Mouse (Mus musculus): ENCODE data around the gene B4galnt1. TPM values are rescaled to one million over a fixed set of nuclear protein-coding genes. Genes with fewer than 3 reads are reported as not detected.
"Not testable (repeated sequence)": the region's sequence is repeated elsewhere in the genome, so short reads cannot be mapped to it uniquely, and the experiment has no call there.

The B4galnt1 gene
- polyA plus RNA-seq, 1 experiment from 2014 or later, result 7.7 TPM

DNA sequence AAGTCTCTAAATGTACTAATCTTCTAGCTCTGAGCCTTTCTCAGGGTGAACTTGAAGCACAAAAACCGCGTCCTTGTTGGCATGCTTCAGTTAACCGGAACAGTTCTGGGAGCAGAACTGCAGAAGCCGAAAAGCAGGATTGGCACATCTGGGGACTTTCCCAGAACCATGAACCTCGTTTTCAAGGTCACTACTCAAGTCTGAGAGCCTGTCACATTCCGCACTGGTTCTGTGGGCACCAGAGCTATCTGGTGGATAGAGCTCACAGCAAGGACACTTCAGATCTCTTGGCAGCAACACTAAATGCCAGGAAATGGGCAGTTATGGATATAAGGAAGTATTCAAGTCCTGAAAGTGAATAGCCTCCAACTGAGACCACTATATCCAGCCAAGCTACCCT lies 17.9 kb upstream of the B4galnt1 start:
- 58% methylated on average over 6 of the region's 6 CpGs for WGBS
- H3K36me3 ChIP-seq, result no peaks in the 10 kb centered on the region
- H3K4me3 ChIP-seq (replicated peaks), result no peak overlapping the region
- H3K9ac ChIP-seq, result no peak overlapping the region
- no peak overlapping the region for H3K4me2 ChIP-seq
- H3K27ac ChIP-seq, result no peak overlapping the region
- ATAC-seq (replicated peaks; ENCODE audit: low FRiP score), result no peak
- H3K4me1 ChIP-seq, result peaks cover 5% of the 10 kb centered on the region; the same call in 1 of the 2 replicates
- no peaks in the 10 kb centered on the region for H3K27me3 ChIP-seq
- no peaks in the 10 kb centered on the region for H3K9me3 ChIP-seq (replicated peaks)

DNA sequence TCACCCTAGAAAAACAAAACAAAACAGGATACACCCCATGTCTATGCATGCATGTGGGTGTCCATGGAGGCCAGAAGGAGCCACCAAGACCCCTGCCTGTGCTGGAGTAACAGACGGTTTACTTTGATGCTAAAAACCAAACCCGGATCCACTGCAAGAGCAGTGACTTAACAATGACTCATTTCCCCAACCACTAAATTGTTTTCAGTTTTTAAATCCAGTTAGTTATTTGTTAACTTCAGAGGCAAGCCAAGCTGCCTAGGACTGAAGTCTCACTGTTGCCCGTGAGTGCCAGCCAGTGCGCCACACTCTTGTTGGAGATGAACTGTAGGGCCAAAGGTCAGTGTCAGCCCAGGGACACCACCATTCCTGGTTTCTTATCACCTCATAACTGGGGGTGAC lies 14.6 kb upstream of the B4galnt1 start:
- H3K27ac ChIP-seq, result peak overlapping the region; percentile 54
- no peak for ATAC-seq (replicated peaks; ENCODE audit: low FRiP score)
- WGBS, result 63% methylated on average over 4 of the region's 4 CpGs
- H3K4me1 ChIP-seq, result peaks cover 11% of the 10 kb centered on the region
- no peak overlapping the region for H3K9ac ChIP-seq
- H3K9me3 ChIP-seq (replicated peaks), result no peaks in the 10 kb centered on the region
- no peaks in the 10 kb centered on the region for H3K27me3 ChIP-seq
- H3K36me3 ChIP-seq, result no peaks in the 10 kb centered on the region
- H3K4me2 ChIP-seq, result no peak overlapping the region
- H3K4me3 ChIP-seq (replicated peaks), result no peak overlapping the region

DNA sequence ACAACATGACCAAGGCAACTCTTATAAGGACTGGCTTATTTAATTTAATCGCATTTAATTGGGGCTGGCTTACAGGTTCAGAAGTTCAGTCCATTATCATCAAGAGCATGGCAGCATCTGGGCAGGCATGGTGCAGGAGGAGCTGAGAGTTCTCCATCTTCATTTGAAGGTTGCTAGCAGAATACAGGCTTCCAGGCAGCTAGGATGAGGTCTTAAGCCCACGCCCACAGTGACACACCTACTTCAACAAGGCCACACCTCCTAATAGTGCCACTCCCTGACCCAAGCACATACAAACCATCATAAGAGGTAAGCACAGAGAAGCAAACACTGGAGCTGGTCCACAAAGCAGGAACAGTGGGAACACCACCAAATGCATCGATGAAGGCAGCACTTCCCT lies 13.8 kb upstream of the B4galnt1 start:
- not testable (repeated sequence) for H3K9ac ChIP-seq; H3K9me3 ChIP-seq (replicated peaks); H3K4me3 ChIP-seq (replicated peaks); ATAC-seq (replicated peaks; ENCODE audit: low FRiP score); H3K36me3 ChIP-seq; H3K4me2 ChIP-seq; H3K27me3 ChIP-seq
- WGBS, result 91% methylated on average over 3 of the region's 3 CpGs
- Histone ChIP-seq H3K27ac (0 out of 2 replicates have a peak overlapping the region, but pooled peaks have one; percentile 54), H3K4me1 (peaks cover 11% of the 10 kb centered on the region)

DNA sequence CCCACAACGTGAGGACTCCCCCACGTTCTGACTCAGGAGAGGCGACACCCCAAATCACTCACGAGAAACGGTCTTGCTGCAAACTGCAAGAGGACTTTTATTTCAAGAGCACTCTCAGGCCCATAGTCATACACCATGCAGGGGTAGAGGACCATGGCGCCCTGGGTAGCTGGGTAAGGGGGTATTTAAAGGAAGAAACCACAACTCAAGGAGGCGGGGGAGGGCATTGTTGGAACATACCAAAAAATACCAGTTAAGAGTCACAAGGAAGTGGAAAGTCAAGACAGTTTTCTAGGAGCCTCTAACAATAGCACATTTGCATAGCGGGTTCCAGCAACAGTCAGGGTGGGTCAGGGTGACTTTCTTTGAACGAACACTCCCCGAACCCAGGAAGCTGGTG lies 12.5 kb upstream of the B4galnt1 start:
- H3K4me3 ChIP-seq (replicated peaks); H3K27me3 ChIP-seq; H3K27ac ChIP-seq; H3K4me2 ChIP-seq; H3K4me1 ChIP-seq; H3K36me3 ChIP-seq; H3K9ac ChIP-seq; ATAC-seq (replicated peaks; ENCODE audit: low FRiP score); H3K9me3 ChIP-seq (replicated peaks): not testable (repeated sequence)
- 82% methylated on average over 10 of the region's 10 CpGs for WGBS

DNA sequence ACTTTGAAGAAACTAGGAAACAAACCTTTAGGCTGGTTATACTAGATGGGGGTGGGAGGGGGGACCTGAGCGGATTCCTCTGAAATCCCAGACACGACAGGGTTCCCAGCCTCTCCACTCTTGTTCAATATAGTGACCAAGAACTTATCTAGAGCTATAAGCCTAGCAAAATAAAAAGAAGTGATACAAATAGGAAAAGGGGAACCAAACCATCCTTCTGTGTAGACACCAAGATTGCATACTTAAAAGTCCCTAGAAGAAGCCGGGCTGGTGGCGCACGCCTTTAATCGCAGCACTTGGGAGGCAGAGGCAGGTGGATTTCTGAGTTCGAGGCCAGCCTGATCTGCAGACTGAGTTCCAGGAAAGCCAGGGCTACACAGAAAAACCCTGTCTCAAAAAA lies 11.7 kb upstream of the B4galnt1 start:
- Histone ChIP-seq H3K4me3 (replicated peaks) (no peak overlapping the region), H3K27me3 (no peaks in the 10 kb centered on the region), H3K4me2 (no peak overlapping the region), H3K9ac (no peak overlapping the region), H3K27ac (peak overlapping the region; percentile 37; the same call in 1 of the 2 replicates), H3K9me3 (replicated peaks) (no peaks in the 10 kb centered on the region), H3K4me1 (peaks cover 8% of the 10 kb centered on the region), H3K36me3 (no peaks in the 10 kb centered on the region)
- no peak for ATAC-seq (replicated peaks; ENCODE audit: low FRiP score)
- WGBS, result 97% methylated on average over 7 of the region's 7 CpGs

DNA sequence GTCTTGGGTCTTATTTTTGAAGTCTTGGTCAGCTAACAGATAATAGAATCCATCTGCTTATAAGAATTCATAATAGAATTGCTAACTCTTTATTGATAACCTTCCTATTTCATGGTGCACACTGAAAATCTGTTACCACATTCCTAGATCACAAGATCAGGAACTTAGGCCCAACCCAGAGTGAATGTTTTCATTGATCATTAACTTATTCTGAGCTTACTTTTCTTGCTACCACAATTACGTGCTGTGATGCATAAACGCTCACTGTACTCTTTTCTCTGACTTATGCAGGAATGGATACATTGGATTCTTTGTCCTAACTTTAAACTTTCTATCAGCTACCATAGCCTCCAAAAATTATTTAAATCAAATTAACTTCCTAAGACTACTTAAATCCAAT lies 10.8 kb upstream of the B4galnt1 start:
- Histone ChIP-seq H3K4me3 (replicated peaks) (no peak overlapping the region), H3K27ac (peak overlapping the region; percentile 81), H3K4me1 (peaks cover 8% of the 10 kb centered on the region), H3K9me3 (replicated peaks) (no peaks in the 10 kb centered on the region), H3K36me3 (no peaks in the 10 kb centered on the region), H3K9ac (no peak overlapping the region), H3K27me3 (no peaks in the 10 kb centered on the region), H3K4me2 (no peak overlapping the region)
- 59% methylated on average over 2 of the region's 2 CpGs for WGBS
- peak; percentile 69 for ATAC-seq (replicated peaks; ENCODE audit: low FRiP score)

DNA sequence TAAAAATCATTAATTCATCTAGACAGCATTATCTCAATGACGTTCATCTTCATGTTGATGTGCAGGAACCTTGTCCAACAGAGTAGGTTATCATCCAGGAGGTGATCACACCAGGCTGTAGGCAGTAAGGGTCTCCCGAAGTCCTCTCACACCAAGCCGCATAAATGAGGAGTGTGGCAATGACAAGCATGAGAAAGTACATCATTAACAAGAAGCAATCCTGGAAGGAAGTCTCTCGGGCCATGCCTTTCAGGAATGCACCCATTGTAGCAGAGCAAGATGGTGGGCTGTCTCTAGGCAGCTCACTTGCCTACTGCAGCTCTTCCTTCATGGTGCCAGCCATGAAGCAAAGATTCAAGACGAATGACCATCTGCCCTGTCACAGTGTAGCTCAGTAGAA lies 10.4 kb upstream of the B4galnt1 start:
- ATAC-seq (replicated peaks; ENCODE audit: low FRiP score), result peak; percentile 50
- no peaks in the 10 kb centered on the region for H3K27me3 ChIP-seq
- no peak overlapping the region for H3K9ac ChIP-seq
- WGBS, result 67% methylated on average over 5 of the region's 5 CpGs
- H3K4me1 ChIP-seq, result peaks cover 8% of the 10 kb centered on the region
- no peaks in the 10 kb centered on the region for H3K9me3 ChIP-seq (replicated peaks)
- peak overlapping the region; percentile 81 for H3K27ac ChIP-seq
- no peaks in the 10 kb centered on the region for H3K36me3 ChIP-seq
- no peak overlapping the region for H3K4me2 ChIP-seq
- H3K4me3 ChIP-seq (replicated peaks), result no peak overlapping the region

DNA sequence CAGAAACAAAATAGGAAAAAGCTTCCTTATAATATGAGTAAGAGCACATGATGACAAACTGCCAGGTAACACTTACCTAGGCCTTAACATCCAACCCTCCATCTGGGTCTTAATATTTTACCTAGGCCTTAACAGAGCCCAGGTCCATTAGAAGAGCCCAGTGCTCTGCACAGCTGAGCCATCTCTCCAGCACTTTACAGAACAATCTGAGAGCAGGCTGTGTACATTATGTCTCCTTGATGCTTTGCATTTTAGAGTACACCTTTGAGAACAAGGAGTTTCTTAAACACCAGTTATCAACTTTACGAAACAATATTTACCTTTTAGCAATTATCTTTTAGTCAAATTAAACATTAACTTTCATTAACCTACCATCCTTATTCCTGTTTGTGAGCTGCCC lies 8.9 kb upstream of the B4galnt1 start:
- Histone ChIP-seq H3K9me3 (replicated peaks) (no peaks in the 10 kb centered on the region), H3K4me3 (replicated peaks) (no peak overlapping the region), H3K27ac (0 out of 2 replicates have a peak overlapping the region, but pooled peaks have one; percentile 81), H3K36me3 (no peaks in the 10 kb centered on the region), H3K4me1 (peaks cover 8% of the 10 kb centered on the region), H3K27me3 (no peaks in the 10 kb centered on the region), H3K9ac (no peak overlapping the region), H3K4me2 (no peak overlapping the region)
- ATAC-seq (replicated peaks; ENCODE audit: low FRiP score), result no peak
- 77% methylated on average over 1 of the region's 1 CpGs for WGBS

DNA sequence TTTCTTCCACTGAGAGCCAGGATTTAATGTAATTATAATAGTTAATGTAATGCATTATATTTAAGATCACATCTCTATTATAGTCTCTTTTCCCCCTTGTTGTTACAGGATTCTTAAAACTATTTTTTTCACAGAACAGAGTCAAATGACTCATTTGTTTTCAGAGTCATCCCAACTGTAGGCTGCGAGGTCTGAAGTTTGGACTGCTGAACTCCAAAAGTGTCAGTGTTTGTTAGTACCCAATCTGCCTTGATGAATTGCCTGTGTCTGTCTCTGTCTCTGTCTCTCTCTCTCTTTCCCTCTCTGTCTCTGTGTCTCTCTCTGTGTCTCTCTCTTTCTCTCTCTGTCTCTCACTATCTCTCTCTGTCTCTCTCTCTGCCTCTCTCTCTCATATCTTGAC lies 8.5 kb upstream of the B4galnt1 start:
- no peaks in the 10 kb centered on the region for H3K9me3 ChIP-seq (replicated peaks)
- no peak overlapping the region for H3K4me3 ChIP-seq (replicated peaks)
- peaks cover 8% of the 10 kb centered on the region for H3K4me1 ChIP-seq
- no peak overlapping the region for H3K4me2 ChIP-seq
- ATAC-seq (replicated peaks; ENCODE audit: low FRiP score), result no peak
- no peak overlapping the region for H3K27ac ChIP-seq
- H3K36me3 ChIP-seq, result no peaks in the 10 kb centered on the region
- 71% methylated on average over 1 of the region's 1 CpGs for WGBS
- H3K27me3 ChIP-seq, result no peaks in the 10 kb centered on the region
- no peak overlapping the region for H3K9ac ChIP-seq

DNA sequence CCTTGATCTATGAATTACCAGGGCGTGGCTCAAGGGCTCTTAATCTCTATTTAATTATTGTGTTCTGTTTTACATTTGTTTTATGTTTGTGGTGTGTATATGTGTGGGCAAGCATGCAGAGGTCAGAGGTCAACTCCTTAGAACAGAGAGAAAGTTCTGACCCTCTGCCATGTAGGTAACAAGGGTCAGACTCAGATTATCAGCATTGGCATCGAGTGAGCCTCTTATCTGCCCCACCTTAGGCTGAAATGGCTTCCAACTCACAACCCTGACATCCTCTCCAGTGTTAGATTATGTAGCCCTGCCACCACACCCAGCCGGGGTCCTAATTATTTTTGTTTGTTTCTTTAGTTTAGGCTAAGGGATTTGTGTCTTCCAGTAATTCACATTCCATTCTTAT lies 6.6 kb upstream of the B4galnt1 start:
- WGBS, result 76% methylated on average over 3 of the region's 3 CpGs
- H3K4me2 ChIP-seq, result no peak overlapping the region
- H3K27me3 ChIP-seq, result peaks cover 6% of the 10 kb centered on the region
- no peaks in the 10 kb centered on the region for H3K36me3 ChIP-seq
- peaks cover 8% of the 10 kb centered on the region for H3K4me1 ChIP-seq
- H3K9ac ChIP-seq, result no peak overlapping the region
- no peak overlapping the region for H3K27ac ChIP-seq
- no peak overlapping the region for H3K4me3 ChIP-seq (replicated peaks)
- ATAC-seq (replicated peaks; ENCODE audit: low FRiP score), result no peak
- H3K9me3 ChIP-seq (replicated peaks), result no peaks in the 10 kb centered on the region

DNA sequence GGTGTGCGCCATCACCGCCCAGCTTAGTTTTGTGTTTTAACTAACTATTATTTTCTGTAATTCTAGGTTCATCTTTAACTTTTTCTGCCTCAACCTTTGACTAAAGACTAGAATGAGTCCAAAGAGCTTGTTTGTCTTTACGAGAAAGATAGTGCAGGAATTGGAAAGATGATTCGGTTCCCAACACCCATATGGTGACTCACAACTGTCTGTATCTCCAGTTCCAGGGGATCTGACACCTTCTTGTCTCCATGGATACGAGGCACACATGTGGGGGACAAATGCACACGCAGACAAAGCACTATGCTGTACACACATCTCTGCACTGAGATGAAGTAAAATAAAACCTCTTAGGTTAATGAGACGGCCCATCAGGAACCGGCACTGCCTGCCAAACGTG lies 4.9 kb upstream of the B4galnt1 start:
- Histone ChIP-seq H3K4me2 (no peak overlapping the region), H3K4me1 (peaks cover 8% of the 10 kb centered on the region), H3K36me3 (no peaks in the 10 kb centered on the region), H3K9ac (no peak overlapping the region), H3K9me3 (replicated peaks) (no peaks in the 10 kb centered on the region), H3K4me3 (replicated peaks) (no peak overlapping the region), H3K27me3 (peaks cover 15% of the 10 kb centered on the region), H3K27ac (no peak overlapping the region)
- no peak for ATAC-seq (replicated peaks; ENCODE audit: low FRiP score)
- 81% methylated on average over 9 of the region's 9 CpGs for WGBS

DNA sequence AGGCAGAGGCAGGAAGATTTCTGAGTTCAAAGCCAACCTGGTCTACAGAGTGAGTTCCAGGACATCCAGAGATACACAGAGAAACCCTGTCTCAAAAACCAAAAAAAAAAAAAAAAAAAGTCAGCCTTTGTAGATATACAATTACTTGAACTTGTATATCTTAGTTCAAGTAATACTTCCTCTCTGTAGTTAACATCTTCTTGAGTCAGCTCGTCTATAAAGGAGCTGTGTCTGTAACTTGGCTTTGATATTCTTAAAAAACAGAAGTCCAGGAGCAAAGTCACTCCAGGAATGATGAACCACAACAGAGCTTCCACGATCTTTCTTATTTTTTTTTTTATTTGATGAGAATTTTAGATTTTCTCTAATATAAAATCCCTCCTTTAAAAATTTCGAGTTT lies 4.3 kb upstream of the B4galnt1 start:
- Histone ChIP-seq H3K9ac (no peak overlapping the region), H3K36me3 (no peaks in the 10 kb centered on the region), H3K9me3 (replicated peaks) (no peaks in the 10 kb centered on the region), H3K27ac (no peak overlapping the region), H3K4me1 (peaks cover 15% of the 10 kb centered on the region), H3K27me3 (peaks cover 22% of the 10 kb centered on the region), H3K4me2 (no peak overlapping the region), H3K4me3 (replicated peaks) (no peak overlapping the region)
- WGBS, result 79% methylated on average over 3 of the region's 3 CpGs
- ATAC-seq (replicated peaks; ENCODE audit: low FRiP score), result no peak

DNA sequence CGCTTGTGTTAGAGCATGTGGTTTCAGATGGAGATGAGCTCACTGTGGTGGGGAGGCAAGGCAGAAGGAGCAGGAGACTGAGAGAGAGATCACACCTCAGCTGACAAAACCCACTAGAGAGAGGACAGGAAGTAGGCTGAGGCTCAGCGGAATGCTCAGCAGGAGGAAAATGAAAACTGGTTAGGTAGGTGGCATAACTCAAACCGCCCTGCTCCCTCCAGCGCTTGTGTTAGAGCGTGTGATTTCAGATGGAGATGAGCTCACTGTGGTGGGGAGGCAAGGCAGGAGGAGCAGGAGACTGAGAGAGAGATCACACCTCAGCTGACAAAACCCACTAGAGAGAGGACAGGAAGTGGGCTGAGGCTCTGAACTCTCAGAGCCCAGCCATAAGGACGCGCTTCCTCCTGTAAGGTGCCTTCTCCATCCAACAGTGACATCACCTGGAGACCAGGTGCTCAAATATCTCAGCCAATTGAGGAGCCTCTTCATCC lies 2.2 kb upstream of the B4galnt1 start:
- Histone ChIP-seq H3K27me3 (peaks cover 42% of the 10 kb centered on the region), H3K4me1 (peaks cover 26% of the 10 kb centered on the region)
- not testable (repeated sequence) for H3K4me3 ChIP-seq (replicated peaks); H3K36me3 ChIP-seq; H3K27ac ChIP-seq; H3K9me3 ChIP-seq (replicated peaks); H3K4me2 ChIP-seq; ATAC-seq (replicated peaks; ENCODE audit: low FRiP score); H3K9ac ChIP-seq
- 56% methylated on average over 7 of the region's 7 CpGs for WGBS
